23 mouse cellular contexts compared by ENCODE assay signal in the genomic region with DNA sequence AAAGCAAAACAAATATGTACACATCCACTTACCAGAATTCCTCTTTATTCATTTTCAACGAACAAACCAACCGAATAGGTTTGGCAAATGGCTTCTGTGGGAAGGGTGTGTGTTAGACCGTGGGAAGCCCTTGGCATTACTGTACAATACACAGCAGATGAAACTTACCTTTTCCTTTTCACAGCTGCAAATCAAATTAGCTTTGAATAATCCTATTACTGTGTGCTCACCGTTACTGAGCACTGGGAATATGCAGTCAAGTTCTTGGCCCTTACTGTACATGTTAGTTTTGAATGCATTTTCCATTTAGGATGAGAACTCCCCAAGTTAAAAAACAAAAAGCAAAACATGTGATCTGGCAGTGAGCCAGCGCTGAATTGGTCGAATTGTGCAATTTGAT.
DNase-seq lines count a peak whose midpoint lies in the region; ATAC-seq and TF ChIP-seq lines count a peak whose summit lies in the region.
"Had no signal": no experiment of that assay in that cellular context is flagged by ENCODE, and none has a peak within 500 bp of the region (broad histone marks: within the 10 kb centered on the region; RNA-seq: fewer than 3 reads in every experiment).

No protein-coding gene starts in this region.

- no peaks in the 10 kb centered on the region for H3K4me1 ChIP-seq in limb, embryonic 14.5 days (ENCODE audit: control insufficient read depth, insufficient read depth, low read length)
- no peaks in the 10 kb centered on the region for H3K4me1 ChIP-seq in limb, embryonic 10.5 days
- H3K4me1 ChIP-seq in midbrain, postnatal 0 days (ENCODE audit: insufficient read depth, low read length) = no peaks in the 10 kb centered on the region; the same call in 1 of the 2 replicates
- H3K4me1 ChIP-seq in midbrain, embryonic 10.5 days = peaks cover 10% of the 10 kb centered on the region
- H3K4me1 ChIP-seq: limb, embryonic 13.5 days; liver, embryonic 15.5 days had no signal

- no peaks in the 10 kb centered on the region for H3K36me3 ChIP-seq in limb, embryonic 14.5 days (ENCODE audit: control insufficient read depth, insufficient read depth, low read length)
- H3K36me3 ChIP-seq in limb, embryonic 10.5 days = no peaks in the 10 kb centered on the region
- no peaks in the 10 kb centered on the region for H3K36me3 ChIP-seq in midbrain, postnatal 0 days (ENCODE audit: insufficient read depth, low read length)
- no peaks in the 10 kb centered on the region for H3K36me3 ChIP-seq in midbrain, embryonic 10.5 days
- H3K36me3 ChIP-seq: heart, embryonic 13.5 days; limb, embryonic 13.5 days; liver, embryonic 15.5 days had no signal

- H3K9me3 ChIP-seq in limb, embryonic 14.5 days (ENCODE audit: control insufficient read depth, low read length) = no peaks in the 10 kb centered on the region
- no peaks in the 10 kb centered on the region for H3K9me3 ChIP-seq in limb, embryonic 10.5 days (replicated peaks)
- H3K9me3 ChIP-seq in midbrain, postnatal 0 days (ENCODE audit: low read length) = no peaks in the 10 kb centered on the region
- no peaks in the 10 kb centered on the region for H3K9me3 ChIP-seq in midbrain, embryonic 10.5 days (replicated peaks)
- H3K9me3 ChIP-seq: heart, embryonic 13.5 days; limb, embryonic 13.5 days; liver, embryonic 15.5 days had no signal

- TF ChIP-seq CTCF in midbrain, postnatal 0 days (IDR thresholded peaks at IDR 0.05) = no peak

- no peak overlapping the region for H3K4me2 ChIP-seq in limb, embryonic 14.5 days (replicated peaks; ENCODE audit: low read depth, low read length, severe bottlenecking)
- no peak overlapping the region for H3K4me2 ChIP-seq in midbrain, postnatal 0 days (ENCODE audit: low read depth, low read length, poor library complexity, severe bottlenecking)
- H3K4me2 ChIP-seq: heart, embryonic 13.5 days; limb, embryonic 13.5 days; liver, embryonic 15.5 days had no signal

- TF ChIP-seq POLR2A in limb, embryonic 14.5 days (IDR thresholded peaks at IDR 0.05; ENCODE audit: borderline replicate concordance, extremely low read depth, insufficient read depth, insufficient read length) = no peak

- H3K27me3 ChIP-seq in limb, embryonic 14.5 days (ENCODE audit: control insufficient read depth, insufficient read depth, low read length) = no peaks in the 10 kb centered on the region
- no peaks in the 10 kb centered on the region for H3K27me3 ChIP-seq in limb, embryonic 10.5 days (ENCODE audit: low read depth, poor library complexity, severe bottlenecking)
- H3K27me3 ChIP-seq in midbrain, postnatal 0 days (ENCODE audit: insufficient read depth, low read length) = no peaks in the 10 kb centered on the region
- H3K27me3 ChIP-seq in midbrain, embryonic 10.5 days (ENCODE audit: low read depth, poor library complexity, severe bottlenecking) = no peaks in the 10 kb centered on the region
- H3K27me3 ChIP-seq: heart, embryonic 13.5 days; limb, embryonic 13.5 days; liver, embryonic 15.5 days had no signal

- no peak overlapping the region for H3K4me3 ChIP-seq in limb, embryonic 14.5 days (replicated peaks; ENCODE audit: low read length)
- no peak overlapping the region for H3K4me3 ChIP-seq in limb, embryonic 10.5 days
- no peak overlapping the region for H3K4me3 ChIP-seq in midbrain, postnatal 0 days (ENCODE audit: low read depth, low read length)
- no peak overlapping the region for H3K4me3 ChIP-seq in midbrain, embryonic 10.5 days
- H3K4me3 ChIP-seq: heart, adult 2 months; heart, embryonic 13.5 days; limb, embryonic 13.5 days; liver, embryonic 15.5 days had no signal

- WGBS in limb, embryonic 14.5 days = 62% methylated on average over 6 of the region's 6 CpGs
- 94% methylated on average over 6 of the region's 6 CpGs for WGBS in limb, embryonic 10.5 days
- 46% methylated on average over 6 of the region's 6 CpGs for WGBS in midbrain, postnatal 0 days
- WGBS in midbrain, embryonic 10.5 days = 89% methylated on average over 6 of the region's 6 CpGs

- ATAC-seq in limb, embryonic 14.5 days (ENCODE audit: low FRiP score, low read depth) = no peak
- ATAC-seq in midbrain, postnatal 0 days (ENCODE audit: low FRiP score) = no peak
- ATAC-seq: CD4-positive, CD25-positive, alpha-beta regulatory T cell, adult 4 months; hindbrain, postnatal 0 days; intestine, embryonic 16.5 days; lung, postnatal 0 days had no signal

- H3K9ac ChIP-seq in limb, embryonic 14.5 days (ENCODE audit: low read depth, low read length, severe bottlenecking) = no peak overlapping the region
- no peak overlapping the region for H3K9ac ChIP-seq in midbrain, postnatal 0 days (replicated peaks; ENCODE audit: low read length, poor library complexity, severe bottlenecking)
- H3K9ac ChIP-seq: heart, embryonic 13.5 days; limb, embryonic 13.5 days; liver, embryonic 15.5 days had no signal

- H3K27ac ChIP-seq in limb, embryonic 14.5 days (replicated peaks; ENCODE audit: low read depth, low read length) = no peak overlapping the region
- no peak overlapping the region for H3K27ac ChIP-seq in limb, embryonic 10.5 days
- no peak overlapping the region for H3K27ac ChIP-seq in midbrain, postnatal 0 days (ENCODE audit: low read depth, low read length)
- no peak overlapping the region for H3K27ac ChIP-seq in midbrain, embryonic 10.5 days (replicated peaks)
- H3K27ac ChIP-seq: heart, adult 2 months; hindbrain, postnatal 0 days; limb, embryonic 13.5 days; liver, embryonic 15.5 days had no signal

- peak; percentile 6 for DNase-seq in adrenal gland, postnatal 10 days
- no peak for DNase-seq in adrenal gland, postnatal 14 days
- peak; percentile 38 for DNase-seq in limb, embryonic 14.5 days (ENCODE audit: low spot score)
- DNase-seq in limb, embryonic 10.5 days (ENCODE audit: low spot score) = no peak
- DNase-seq in midbrain, postnatal 0 days (ENCODE audit: low spot score) = peak; percentile 8
- no peak for DNase-seq in midbrain, embryonic 10.5 days (ENCODE audit: low spot score)
- no peak for DNase-seq in spleen, postnatal 10 days (ENCODE audit: low spot score in 2 of 2)
- DNase-seq: cerebellum, adult 8-10 months; cerebellum, postnatal 36 days; gastrocnemius, postnatal 36 days; heart, adult 2 months; heart, postnatal 14 days; kidney, postnatal 36 days; layer of hippocampus, postnatal 36 days; thymus, adult 18-20 months; thymus, postnatal 36 days had no signal

Comparison
In these comparisons a context has a peak if more than half of its experiments do, and no peak if none do; other contexts are left out.
1. DNase-seq: peak in adrenal gland, postnatal 10 days (single experiment), limb, embryonic 14.5 days (single experiment) and midbrain, postnatal 0 days (single experiment); none in adrenal gland, postnatal 14 days (single experiment), limb, embryonic 10.5 days (single experiment), midbrain, embryonic 10.5 days (single experiment) and spleen, postnatal 10 days (0 of 2).